Mouse (Mus musculus): Measurements from ENCODE around the gene Antxr2. TPM values are rescaled to one million over a fixed set of nuclear protein-coding genes. Genes with fewer than 3 reads are reported as not detected.

Antxr2 gene
- total and polyA plus RNA-seq, 3 experiments: 4.3 to 5.0 TPM; not detected in 1

DNA sequence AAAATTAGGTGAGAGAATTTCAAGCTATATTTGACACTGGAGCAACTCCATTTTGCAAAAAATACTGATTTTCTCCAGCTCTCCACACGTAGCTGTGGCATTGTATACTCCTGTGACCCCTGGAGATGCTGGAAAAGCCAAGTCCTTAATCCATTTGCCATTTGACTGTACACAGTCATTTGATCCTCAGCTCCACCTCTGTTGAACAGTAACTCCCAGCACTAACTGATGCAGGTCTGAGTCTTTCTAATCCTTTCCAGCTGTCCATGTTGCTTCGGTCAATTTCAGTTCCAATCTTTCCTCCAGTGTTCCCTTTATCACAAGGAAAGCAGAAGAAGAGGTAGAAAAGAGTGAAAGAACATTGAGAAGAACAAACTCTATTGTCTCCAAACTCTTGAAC is 195.4 kb downstream of the Antxr2 start:
- H3K27me3 ChIP-seq (ENCODE audit: control insufficient read depth in 1 of 2, insufficient read depth in 2 of 2, low read length in 2 of 2): no peaks in the 10 kb centered on the region
- peaks cover 0 to 13% of the 10 kb centered on the region in 2 experiments; a peak in 2 of 4 replicates for H3K36me3 ChIP-seq (ENCODE audit: control insufficient read depth in 1 of 2, insufficient read depth in 2 of 2, low read length in 2 of 2)
- H3K9ac ChIP-seq (ENCODE audit: control insufficient read depth, low read depth, low read length, poor library complexity, severe bottlenecking): no peak overlapping the region
- no peaks in the 10 kb centered on the region for H3K79me2 ChIP-seq (ENCODE audit: control insufficient read depth, insufficient read depth, low read length, poor library complexity)
- H3K27ac ChIP-seq (ENCODE audit: control insufficient read depth, low read depth, low read length): no peak overlapping the region
- DNase-seq (ENCODE audit: low read depth, low spot score): no peak
- no peak overlapping the region for H3K4me3 ChIP-seq (ENCODE audit: control insufficient read depth in 1 of 2, insufficient read depth in 1 of 2, low read depth in 2 of 2, low read length in 2 of 2)
- no peaks in the 10 kb centered on the region for H3K9me3 ChIP-seq (replicated peaks; ENCODE audit: insufficient read depth, low read length)
- TF ChIP-seq ZC3H11A (IDR thresholded peaks at IDR 0.05; ENCODE audit: low read depth, low read length): no peak
- TF ChIP-seq ETS1 (IDR thresholded peaks at IDR 0.05; ENCODE audit: low read depth, low read length): no peak
- TF ChIP-seq TAL1 (IDR thresholded peaks at IDR 0.05; ENCODE audit: low read length): no peak
- no peak for TF ChIP-seq UBTF (IDR thresholded peaks at IDR 0.05; ENCODE audit: borderline replicate concordance, insufficient read depth, low read depth, low read length)
- TF ChIP-seq MAX (IDR thresholded peaks at IDR 0.05; ENCODE audit: low read length): no peak
- TF ChIP-seq GATA1 (IDR thresholded peaks at IDR 0.05; ENCODE audit: low read depth, low read length): no peak
- no peak for TF ChIP-seq NELFE (IDR thresholded peaks at IDR 0.05; ENCODE audit: low read depth, low read length)
- no peak for TF ChIP-seq KAT2A (conservative IDR thresholded peaks at IDR 0.05; ENCODE audit: low read depth, low read length)
- no peak for TF ChIP-seq TCF12 (IDR thresholded peaks at IDR 0.05; ENCODE audit: low read depth, low read length)
- TF ChIP-seq BHLHE40 (IDR thresholded peaks at IDR 0.05; ENCODE audit: borderline replicate concordance, low read depth, low read length): no peak
- TF ChIP-seq MXI1 (IDR thresholded peaks at IDR 0.05; ENCODE audit: low read depth, low read length): no peak
- no peak for TF ChIP-seq MAZ (IDR thresholded peaks at IDR 0.05; ENCODE audit: low read depth, low read length)
- no peak for TF ChIP-seq MYC (IDR thresholded peaks at IDR 0.05; ENCODE audit: low read depth, low read length)
- no peak for TF ChIP-seq SIN3A (IDR thresholded peaks at IDR 0.05; ENCODE audit: low read length)
- H3K4me1 ChIP-seq (ENCODE audit: control insufficient read depth in 1 of 2, insufficient read depth in 2 of 2, low read length in 2 of 2): peaks cover 11 to 18% of the 10 kb centered on the region in 2 experiments; a peak in 3 of 4 replicates

DNA sequence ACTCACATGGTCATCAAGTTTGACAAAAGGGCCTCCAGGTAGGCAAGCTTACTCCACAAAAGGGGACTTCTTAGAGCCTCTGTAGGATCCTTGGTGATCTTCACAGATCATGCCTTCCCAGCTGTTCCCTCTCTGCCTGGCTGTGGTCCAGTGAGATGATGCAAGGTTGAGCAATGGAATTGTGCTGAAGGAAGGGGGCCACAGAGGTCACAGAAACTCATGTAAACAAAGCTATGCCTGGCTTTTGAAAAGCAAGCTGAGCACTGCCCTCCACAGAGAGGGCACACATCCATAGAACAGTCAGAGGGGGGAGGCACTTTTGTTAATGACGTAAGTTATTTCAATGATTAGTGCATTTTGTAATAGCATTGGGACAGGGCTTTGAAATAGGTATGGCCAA is 196.1 kb downstream of the Antxr2 start:
- peaks cover 11 to 18% of the 10 kb centered on the region in 2 experiments; a peak in 3 of 4 replicates for H3K4me1 ChIP-seq (ENCODE audit: control insufficient read depth in 1 of 2, insufficient read depth in 2 of 2, low read length in 2 of 2)
- peaks cover 0 to 13% of the 10 kb centered on the region in 2 experiments; a peak in 2 of 4 replicates for H3K36me3 ChIP-seq (ENCODE audit: control insufficient read depth in 1 of 2, insufficient read depth in 2 of 2, low read length in 2 of 2)
- no peaks in the 10 kb centered on the region for H3K27me3 ChIP-seq (ENCODE audit: control insufficient read depth in 1 of 2, insufficient read depth in 2 of 2, low read length in 2 of 2)
- H3K9me3 ChIP-seq (replicated peaks; ENCODE audit: insufficient read depth, low read length): no peaks in the 10 kb centered on the region
- no peaks in the 10 kb centered on the region for H3K79me2 ChIP-seq (ENCODE audit: control insufficient read depth, insufficient read depth, low read length, poor library complexity)
- no peak overlapping the region for H3K27ac ChIP-seq (ENCODE audit: control insufficient read depth, low read depth, low read length)
- no peak overlapping the region for H3K9ac ChIP-seq (ENCODE audit: control insufficient read depth, low read depth, low read length, poor library complexity, severe bottlenecking)
- no peak overlapping the region for H3K4me3 ChIP-seq (ENCODE audit: control insufficient read depth in 1 of 2, insufficient read depth in 1 of 2, low read depth in 2 of 2, low read length in 2 of 2)
- TF ChIP-seq ETS1 (IDR thresholded peaks at IDR 0.05; ENCODE audit: low read depth, low read length): peak; percentile 90
- peak; percentile 43; the same call in 1 of the 2 replicates for TF ChIP-seq MEF2A (IDR thresholded peaks at IDR 0.05; ENCODE audit: extremely low read depth, insufficient replicate concordance, low read depth, low read length, poor library complexity, severe bottlenecking)
- TF ChIP-seq MAZ (IDR thresholded peaks at IDR 0.05; ENCODE audit: low read depth, low read length): no peak
- TF ChIP-seq MAFK (IDR thresholded peaks at IDR 0.05; ENCODE audit: borderline replicate concordance, low read depth, low read length): no peak
- TF ChIP-seq NRF1 (IDR thresholded peaks at IDR 0.05; ENCODE audit: insufficient read depth, low read depth, low read length, poor library complexity, severe bottlenecking): no peak
- no peak for TF ChIP-seq MXI1 (IDR thresholded peaks at IDR 0.05; ENCODE audit: low read depth, low read length)
- TF ChIP-seq POLR2AphosphoS5 (IDR thresholded peaks at IDR 0.05; ENCODE audit: borderline replicate concordance, low read depth, low read length): no peak
- no peak for TF ChIP-seq ELF1 (IDR thresholded peaks at IDR 0.05; ENCODE audit: low read depth, low read length)
- peak; percentile 52; the same call in 1 of the 2 replicates for TF ChIP-seq TCF12 (IDR thresholded peaks at IDR 0.05; ENCODE audit: low read depth, low read length)
- TF ChIP-seq KAT2A (conservative IDR thresholded peaks at IDR 0.05; ENCODE audit: low read depth, low read length): no peak
- TF ChIP-seq EP300 (IDR thresholded peaks at IDR 0.05; ENCODE audit: low read depth in 1 of 2, low read length in 2 of 2): peak in 1 of 2 experiments; percentile 63; a peak in 1 of 4 replicates
- peak; percentile 56 for DNase-seq (ENCODE audit: low read depth, low spot score)
